Mouse (Mus musculus) 3T3-L1 (cell line): ENCODE measurements around the gene Mapk9.
A peak's percentile ranks its signal among the peaks of the same experiment; 100 is the strongest.
"Not testable (repeated sequence)": the region's sequence is repeated elsewhere in the genome, so short reads cannot be mapped to it uniquely, and the experiment has no call there.

Experiments
- DNase-seq: peaks from one replicate; pipeline ENCODE4 v3.0.0-alpha.2; 2015; ENCODE audit warnings: low read depth, low spot score

Gene Mapk9

DNA sequence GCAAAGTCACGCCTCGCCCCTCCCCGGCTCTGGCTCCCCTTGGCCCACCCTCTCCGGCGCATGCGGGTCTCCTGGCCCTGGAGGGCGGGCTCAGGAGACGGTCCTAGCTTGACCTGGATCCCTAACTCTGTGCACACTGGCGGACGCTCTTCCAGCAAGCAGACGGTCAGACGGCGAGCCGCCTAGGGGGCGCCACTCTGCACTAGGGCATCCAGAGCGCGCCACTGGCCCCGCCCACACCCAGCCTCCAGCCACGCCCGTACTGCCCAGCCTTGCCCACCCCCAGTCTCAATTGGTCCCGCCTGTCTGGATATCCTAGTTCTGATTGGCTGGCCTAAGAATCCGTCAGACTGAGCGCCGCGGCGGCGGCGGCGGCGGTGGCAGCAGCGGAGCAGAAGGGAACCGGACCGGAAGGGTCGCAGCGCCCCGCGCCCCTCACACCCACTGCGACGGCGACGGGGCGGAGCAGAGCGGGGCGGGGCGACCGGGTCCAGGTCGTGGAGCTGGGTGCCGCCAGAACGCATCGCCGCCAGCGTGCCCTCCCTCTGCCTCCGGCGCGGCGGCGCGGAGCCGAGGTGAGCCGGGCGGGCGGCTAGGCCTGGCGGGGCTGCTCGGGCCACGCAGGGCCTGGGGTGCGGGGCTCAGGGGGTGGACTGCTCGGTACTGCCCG lies at the start of gene Mapk9:
Gene Mapk9 (plus strand): TSS at position 351 of the 670 bp plus-strand sequence.
- peak; percentile 96 for DNase-seq

DNA sequence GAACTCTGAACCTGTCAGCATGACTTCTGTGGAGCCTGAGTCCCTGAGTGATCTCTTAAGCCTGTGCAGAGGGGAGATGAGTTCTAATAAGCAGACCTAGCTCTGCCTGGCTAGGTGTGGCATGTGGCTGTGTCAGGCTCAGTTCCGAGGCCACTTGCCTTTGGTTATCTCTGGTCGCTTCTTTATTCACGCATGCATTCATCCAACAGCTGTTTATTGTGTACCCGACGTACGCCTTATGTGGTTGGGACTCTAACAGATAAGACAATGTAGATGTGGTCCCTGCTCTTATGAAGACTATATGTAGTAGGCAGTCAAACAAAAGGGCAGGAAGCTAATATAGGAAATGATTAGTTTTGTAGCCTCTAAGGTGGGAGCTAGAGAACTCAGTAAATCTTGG lies 47.6 kb upstream of the Mapk9 start:
- DNase-seq: no peak

DNA sequence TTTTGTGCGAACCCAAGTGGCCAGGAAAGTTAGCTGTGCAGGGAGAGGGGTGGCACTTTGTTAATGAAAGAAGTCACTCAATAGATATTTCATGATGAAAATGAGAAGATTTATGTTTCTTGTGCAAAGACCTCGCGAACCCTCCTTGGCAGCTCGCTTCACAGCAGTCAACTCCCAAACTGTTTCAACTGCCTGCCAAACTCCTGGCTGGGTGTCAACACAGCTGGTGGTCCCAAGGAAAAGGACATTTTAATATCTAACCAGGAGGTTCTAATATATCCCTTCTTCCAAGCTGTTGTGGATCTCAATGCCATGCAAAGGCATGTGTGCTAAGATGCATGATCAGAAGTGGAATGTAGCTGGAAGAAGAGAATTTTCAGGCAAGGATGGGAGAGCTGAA lies 45.0 kb upstream of the Mapk9 start:
- DNase-seq: no peak

DNA sequence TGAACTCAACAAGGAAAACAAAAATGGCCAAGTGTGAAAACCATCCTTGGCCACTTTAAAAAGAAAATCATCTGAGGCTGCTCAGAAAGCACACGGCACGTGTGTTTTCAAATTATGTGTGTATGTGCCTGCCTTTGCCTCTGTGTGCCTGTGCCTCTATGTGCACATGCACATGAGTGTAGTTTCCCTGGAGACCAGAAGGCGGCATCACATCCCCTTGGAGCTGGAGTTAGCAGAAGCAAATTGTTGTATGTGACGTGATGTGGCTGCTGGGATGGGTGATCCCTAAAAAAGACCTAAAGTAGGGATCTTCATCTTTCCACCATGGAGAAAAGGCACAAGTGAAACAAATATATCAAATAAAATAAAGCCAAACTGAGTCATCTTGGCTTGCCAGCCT lies 42.8 kb upstream of the Mapk9 start:
- DNase-seq: no peak

DNA sequence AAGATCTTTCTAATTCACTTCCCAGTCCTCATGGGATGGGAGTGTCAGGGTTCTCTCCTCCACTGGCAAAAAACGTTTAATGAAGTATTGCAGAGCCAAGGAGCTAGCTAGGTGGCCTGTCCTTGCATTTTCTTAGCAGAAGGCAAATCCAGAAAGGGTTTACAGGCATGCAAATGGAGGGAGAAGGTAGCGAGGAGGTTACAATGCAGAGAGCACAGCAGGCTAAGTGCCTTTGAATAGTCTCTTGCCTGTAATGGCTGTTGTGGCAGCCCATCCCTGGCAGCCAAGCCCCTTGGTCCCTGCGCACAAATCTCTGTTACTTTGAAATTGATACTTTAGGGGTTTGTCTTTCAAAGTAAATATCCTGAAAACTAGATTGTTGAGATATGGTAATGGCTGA lies 40.3 kb upstream of the Mapk9 start:
- DNase-seq: no peak

DNA sequence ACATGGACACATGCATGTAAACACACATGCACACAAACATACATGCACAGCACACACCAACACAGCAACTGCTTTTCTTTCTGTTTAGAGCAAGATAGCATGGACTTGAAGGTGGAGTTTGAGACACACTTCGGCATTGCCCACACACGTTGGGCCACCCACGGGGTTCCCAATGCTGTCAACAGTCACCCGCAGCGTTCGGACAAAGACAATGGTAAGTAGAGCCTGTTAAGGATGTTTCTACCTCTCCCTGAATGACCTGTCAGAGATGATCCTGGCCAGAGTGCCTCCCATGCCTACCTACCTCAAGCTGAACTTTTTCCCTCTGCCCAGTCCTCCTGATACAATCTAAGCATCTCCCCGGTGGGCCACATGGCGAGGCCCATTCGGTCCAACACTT lies 37.6 kb upstream of the Mapk9 start:
- no peak for DNase-seq

DNA sequence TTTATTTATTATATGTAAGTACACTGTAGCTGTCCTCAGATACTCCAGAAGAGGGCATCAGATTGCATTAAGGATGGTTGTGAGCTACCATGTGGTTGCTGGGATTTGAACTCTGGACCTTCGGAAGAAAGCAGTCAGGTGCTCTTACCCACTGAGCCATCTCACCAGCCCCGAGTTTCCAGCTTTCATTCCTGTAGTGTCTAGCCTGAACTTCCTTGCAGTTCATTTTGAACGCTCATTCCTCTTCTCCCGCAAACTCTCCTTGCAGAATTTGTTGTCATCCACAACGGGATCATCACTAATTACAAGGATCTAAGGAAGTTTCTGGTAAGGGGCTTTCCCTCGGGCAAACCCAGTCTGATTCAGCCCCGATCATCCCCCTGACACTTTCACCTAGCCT lies 35.9 kb upstream of the Mapk9 start:
- not testable (repeated sequence) for DNase-seq

DNA sequence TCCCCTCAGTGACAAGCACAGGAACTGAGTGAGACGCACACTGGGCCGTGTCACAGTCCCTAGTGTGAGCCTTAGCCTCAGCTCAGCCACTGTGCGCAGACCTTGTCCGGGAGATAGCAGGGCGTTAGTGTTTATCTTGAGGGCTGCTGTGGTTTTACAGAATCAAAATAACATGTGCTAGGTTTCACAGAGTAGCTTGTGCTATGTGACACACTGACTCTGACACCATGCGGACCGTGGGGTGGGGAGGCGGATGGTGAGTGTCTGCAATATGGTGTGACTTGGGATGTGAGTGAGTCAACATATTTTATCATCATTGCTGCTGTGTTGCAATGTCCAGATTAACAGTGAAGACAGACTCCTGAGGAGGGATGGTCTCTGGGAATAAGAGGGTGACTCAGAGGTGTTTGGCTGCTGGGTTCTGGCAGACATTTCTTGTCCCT lies 35.4 kb upstream of the Mapk9 start:
- peak; percentile 90 for DNase-seq

DNA sequence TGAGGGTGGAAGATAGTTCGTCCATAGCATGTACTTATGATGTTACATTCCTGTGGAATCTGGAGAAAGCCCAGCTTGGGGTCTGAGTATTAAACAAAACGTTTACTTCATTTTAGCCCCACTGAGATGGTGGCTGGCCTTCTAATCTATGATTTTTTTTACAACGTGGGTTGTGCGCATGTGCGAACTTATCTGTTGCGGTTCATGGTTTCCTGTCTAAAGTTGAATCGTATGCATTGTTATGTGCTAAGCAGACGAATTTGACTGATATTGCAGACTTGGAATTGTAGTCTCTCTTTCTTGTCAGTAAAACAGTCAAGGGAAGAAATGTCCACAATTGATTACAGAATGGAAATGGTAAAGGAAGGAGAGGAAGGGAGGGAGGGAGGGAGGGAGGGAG lies 34.7 kb upstream of the Mapk9 start:
- DNase-seq: no peak

DNA sequence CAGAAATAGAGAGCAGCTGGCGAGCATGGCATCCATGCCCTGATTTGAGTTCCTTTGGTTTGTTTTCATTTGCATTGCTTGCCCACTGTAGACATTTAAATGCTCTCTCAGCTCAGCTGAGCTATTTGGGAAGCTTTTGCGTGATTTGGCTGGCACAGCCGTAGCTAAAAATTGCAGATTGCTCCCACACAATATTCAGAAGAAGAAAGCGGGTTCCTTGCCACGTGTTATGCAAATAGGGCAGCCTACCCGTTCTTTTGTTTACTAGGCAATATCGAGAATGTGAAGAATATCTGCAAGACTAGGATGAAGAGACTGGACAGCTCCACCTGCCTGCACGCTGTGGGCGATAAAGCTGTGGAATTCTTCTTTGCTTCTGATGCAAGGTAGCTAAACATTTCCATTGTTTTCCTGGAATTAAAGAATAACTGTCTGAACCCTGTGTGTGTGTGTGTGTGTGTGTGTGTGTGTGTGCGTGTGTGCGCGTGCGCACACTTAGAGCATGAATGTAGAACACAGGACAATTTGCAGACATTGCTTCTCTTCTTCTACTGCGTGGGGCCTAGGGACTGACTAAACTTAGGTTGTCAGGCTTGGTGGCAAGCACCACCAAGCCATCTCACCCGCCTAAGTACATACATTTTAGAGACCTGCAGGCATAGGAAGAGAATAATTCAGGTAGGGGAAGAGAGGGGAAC lies 27.5 kb upstream of the Mapk9 start:
- no peak for DNase-seq

DNA sequence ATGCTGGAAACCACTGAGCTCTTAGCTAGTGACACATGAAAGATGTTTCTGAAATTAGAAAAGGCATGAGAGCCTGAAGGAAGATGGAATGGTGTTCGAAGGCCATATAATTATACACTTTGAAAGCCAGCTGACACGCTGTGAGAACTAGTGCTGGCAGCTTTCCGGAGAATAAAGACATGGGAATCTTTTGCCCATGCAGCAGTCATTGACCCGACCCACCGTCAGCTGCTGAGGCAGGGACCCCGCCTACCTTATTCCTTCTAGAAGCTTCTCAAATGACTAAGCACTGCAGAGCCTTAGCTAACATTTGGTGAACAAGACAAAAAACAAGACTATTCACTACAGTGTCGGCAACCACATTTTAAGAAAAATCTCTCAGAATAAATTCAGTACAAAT lies 26.9 kb upstream of the Mapk9 start:
- no peak for DNase-seq

DNA sequence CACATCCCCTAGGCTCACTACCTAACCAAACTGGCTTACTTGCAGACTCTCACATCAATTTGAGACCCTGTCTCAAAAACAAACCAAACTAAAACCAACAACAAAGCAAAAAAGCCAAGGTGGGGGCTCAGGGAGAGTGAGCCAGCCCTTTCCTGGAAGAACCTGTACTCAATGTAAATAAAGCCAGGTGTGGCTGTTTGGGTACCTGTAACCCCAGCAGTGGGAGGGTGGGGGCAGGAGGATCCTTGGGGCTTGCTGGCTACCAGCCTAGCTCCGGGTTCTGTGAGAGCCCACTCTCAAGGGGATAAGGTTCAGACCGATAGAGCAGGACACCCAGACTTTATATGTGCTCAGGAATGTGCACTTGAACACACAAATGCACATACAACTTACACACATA lies 25.6 kb upstream of the Mapk9 start:
- DNase-seq: no peak

DNA sequence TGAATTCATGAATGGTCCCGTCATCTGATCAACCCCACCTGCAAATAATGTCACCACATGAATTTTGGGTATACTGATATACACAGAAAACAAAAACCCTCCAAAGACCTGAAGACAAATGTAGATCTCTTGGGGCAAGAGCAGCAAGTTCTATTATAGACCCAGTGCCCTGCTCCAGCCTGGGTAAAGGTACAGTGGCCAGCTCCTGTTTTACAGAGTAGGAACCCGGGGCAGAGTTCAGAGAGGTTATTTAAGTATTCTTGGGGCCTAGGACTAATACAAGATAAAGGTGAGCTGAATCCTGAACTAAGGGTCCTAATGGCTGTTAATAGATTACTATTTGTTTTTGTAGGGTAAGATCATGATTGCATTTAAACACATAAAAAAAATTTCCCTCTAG lies 25.0 kb upstream of the Mapk9 start:
- DNase-seq: no peak

DNA sequence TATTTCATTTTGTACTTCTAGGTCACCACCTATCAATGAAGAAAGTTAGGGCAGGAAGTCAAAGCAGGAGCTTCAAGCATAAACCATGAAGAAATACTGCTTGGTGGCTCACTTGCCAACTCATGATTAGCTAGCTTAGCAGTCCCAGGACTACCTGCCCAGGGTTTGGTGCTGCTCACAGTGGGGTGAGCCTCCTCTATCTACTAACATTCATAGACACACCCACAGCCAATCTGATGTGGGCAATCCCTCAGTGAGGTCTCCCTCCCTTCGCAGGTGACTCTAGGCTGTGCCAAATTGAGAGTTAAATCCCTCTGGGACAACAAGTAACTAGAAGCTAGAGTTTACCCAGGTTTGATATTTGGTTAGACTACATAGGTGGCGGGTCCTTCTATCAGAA lies 24.2 kb upstream of the Mapk9 start:
- DNase-seq: no peak

DNA sequence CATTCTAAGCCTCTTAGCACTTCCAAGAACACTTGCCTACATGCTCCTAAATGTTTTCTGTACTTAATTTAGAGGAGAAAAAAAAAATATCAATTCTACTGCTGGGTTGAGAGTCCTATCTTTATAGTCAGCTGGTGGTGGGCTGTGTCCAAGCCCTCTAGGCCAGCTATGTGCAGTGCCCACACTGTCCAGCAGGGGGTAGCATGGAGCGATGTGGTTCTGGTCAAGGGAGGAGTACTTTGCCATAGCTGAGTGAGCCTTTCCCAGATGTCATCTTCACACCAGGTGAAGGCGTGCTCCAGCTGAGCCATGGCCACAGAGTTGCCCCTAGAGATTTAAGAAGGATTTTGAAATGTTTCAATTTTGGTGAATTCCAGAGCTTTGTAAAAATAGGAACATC lies 21.7 kb upstream of the Mapk9 start:
- peak; percentile 47 for DNase-seq

DNA sequence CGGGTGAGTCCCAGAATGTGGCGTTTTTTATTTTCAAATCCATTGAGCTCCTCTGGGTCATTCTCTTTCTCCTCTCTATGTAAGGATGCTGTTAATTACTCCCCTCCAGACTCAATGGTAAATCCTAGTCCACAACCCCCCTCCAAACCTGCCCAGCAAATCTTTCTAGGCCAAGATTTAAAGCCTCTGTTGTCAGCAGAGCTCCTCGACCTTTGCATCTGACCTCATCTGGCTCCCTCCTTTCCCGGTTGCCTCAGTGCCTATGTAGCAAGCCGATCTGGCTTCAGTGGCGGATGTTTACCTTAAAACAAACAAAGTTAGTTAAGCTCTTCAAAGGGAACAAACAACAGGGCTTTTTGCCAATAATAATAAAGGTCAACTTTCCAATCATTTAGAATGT lies 19.3 kb upstream of the Mapk9 start:
- no peak for DNase-seq

DNA sequence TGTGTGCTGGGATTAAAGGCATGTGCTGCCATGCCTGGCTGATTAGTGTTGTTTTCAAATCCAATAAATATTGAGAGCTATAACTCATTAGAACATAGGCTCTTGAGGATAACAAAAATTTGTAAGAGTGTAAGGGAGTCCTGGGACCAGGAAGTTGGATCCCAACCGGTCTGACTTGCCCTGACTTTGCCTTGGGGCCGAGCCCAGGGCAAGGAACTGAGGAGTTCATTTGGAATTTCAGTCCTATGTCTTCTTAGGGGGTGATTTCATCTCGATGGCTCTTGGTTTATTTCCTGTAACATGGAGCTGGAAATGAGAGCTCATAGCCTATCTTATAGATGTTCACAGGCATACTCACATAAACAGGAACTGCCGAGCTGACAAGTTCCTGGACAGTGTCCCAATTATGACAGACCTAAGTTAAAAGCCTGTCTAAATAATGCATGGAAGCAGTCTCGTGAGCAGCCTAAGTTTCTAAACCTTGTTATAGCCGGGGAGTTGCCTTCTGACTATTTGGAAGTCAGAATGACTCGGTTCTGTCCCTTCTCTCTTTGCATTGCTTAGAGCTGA lies 17.3 kb upstream of the Mapk9 start:
- peak; percentile 17 for DNase-seq

DNA sequence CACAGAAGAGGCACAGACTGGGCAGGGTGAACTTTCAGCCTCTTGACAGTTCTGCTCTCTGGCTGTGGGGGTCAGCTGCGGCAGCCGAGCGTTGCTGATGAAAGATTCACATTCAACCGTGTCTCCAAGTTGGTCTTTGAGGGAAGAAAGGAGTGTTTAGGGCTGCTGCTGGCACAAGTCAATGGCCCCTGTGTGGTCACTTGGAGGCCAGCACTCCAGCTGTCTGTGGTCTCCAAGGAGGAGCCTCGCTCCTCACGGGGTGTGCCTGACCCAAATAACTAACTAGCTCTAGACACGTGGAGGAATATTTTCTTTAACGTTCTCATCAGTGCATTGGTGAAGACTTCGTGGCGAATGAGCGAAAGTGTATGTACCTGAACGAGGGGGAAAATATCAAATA lies 14.6 kb upstream of the Mapk9 start:
- DNase-seq: no peak

DNA sequence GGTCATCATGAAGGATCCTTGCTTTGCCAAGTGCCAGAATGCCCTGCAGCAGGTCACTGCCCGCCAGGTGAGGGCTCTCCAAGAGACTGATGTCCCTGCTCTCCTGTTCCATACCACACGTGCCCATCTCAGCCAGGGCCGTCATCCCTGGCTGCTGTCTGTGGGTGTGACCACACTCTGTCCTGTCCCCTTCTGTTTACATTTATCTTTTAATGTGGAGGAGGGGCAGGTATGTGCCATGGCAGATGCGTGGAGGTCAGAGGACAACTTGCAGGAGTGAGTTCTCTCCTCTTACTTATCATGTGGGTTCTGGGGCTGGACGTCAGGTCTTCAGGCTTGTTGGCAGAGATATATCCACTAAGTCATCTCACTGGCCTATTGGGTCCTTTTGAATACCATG lies 13.6 kb upstream of the Mapk9 start:
- no peak for DNase-seq

DNA sequence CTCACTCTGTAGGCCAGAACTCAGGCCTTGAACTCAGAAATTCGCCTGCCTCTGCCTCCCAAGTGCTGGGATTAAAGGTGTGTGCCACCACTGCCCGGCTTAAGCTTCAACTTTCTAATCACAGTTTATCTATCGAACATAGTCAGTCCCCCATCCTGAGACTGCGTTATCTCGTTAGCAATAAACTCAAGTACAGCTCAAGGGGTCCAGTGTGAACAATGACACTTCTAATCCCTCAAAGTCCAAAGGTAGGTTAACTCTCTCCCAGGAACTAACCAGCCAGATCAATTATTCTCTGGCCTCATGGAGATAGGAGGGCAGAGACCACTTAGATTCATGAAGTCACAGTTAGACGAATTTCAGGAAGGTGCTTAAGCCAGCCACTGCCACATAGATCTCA lies 12.3 kb upstream of the Mapk9 start:
- no peak for DNase-seq

DNA sequence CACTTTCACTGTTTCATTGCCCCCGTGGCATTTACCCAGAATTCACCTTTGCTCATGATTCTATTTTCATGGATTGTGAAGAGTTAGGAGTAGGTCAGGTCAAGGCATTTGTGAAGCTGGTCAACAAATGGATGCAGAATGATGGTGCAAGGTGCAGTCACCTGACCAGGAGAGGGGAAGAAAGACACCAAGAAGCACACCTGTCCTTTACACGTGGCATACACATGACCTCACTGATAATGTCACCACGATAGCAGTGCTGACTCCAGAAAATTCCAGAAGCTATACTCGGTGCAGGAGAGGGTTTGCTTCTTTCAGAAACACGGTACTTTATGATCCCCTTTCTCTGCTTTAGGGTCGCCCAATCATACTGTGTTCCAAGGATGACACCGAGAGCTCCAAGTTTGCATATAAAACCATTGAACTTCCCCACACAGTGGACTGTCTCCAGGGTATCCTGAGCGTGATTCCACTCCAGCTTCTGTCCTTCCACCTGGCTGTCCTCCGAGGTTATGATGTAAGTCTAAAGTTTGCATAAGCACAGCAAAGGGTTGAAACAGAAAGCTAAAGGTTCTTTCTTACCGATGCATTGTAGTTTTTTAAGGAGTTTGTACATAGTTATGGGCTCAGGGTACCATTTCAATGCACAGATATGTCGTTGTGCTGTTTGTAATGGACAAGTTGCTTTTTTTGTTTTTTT lies 11.1 kb upstream of the Mapk9 start:
- DNase-seq: no peak

DNA sequence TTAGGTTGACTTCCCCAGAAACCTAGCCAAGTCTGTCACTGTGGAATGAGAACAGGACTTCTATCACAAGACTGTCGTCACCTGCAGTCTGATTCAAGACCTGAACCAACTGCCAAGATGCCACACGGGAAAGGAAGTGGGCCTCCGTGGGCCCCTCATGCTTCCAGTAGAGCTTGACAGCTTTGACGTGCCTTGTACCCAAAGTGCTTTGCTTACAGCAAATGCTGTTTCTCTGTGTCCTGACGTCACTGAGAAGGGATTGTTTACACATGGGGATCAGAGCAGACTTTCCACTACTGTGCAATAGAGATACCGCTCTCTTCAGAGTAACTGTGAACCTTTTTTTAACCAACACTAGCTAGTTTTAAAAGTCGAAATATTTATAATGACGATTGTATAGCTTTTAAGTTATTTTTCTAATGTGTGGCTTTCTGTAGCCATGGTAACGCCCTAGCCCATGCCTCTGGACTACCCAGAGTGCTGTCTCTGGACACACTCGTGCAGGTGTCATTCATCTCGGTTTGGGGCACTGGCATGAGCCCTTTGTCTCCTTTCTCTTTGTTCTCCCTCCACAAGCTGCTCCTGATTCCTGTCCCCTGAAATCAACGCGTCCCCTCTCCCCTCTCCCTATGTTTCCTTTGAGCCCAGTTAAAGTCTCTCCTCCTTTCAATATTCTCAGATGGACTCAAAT lies 8.7 kb upstream of the Mapk9 start:
- DNase-seq: no peak
